Mouse (Mus musculus) layer of hippocampus, adult 2 months (tissue): Measurements from ENCODE around the gene Ssh2. TPM values are rescaled to one million over a fixed set of nuclear protein-coding genes. Genes with fewer than 3 reads are reported as not detected.

Experiments used
- DNase-seq, 2 experiments: peaks; one replicate each; pipeline ENCODE4 v3.0.0; 2022; ENCODE audit warnings: low spot score in 2 of 2
- H3K27ac ChIP-seq: fragments of 200-600 bp; 2 replicates; pipeline ENCODE4 v1.8.1; 2022
- H3K4me3 ChIP-seq: fragments of 200-600 bp; 2 replicates; pipeline ENCODE4 v1.8.1; 2022; ENCODE audit warnings: mild to moderate bottlenecking
- CTCF ChIP-seq: fragments of 200-600 bp; conservative IDR thresholded peaks from 2 replicates; pipeline ENCODE4 v1.8.1; 2022; ENCODE audit warnings: antibody characterized with exemption, mild to moderate bottlenecking, moderate library complexity
- total RNA-seq, 2 experiments: library from RNA; stranded (reverse); gene quantifications; 2 replicates each; pipeline ENCODE4 v1.2.3; 2021

Ssh2 gene
- total RNA-seq, 2 experiments from 2014 or later, result 33.6 to 35.9 TPM

DNA sequence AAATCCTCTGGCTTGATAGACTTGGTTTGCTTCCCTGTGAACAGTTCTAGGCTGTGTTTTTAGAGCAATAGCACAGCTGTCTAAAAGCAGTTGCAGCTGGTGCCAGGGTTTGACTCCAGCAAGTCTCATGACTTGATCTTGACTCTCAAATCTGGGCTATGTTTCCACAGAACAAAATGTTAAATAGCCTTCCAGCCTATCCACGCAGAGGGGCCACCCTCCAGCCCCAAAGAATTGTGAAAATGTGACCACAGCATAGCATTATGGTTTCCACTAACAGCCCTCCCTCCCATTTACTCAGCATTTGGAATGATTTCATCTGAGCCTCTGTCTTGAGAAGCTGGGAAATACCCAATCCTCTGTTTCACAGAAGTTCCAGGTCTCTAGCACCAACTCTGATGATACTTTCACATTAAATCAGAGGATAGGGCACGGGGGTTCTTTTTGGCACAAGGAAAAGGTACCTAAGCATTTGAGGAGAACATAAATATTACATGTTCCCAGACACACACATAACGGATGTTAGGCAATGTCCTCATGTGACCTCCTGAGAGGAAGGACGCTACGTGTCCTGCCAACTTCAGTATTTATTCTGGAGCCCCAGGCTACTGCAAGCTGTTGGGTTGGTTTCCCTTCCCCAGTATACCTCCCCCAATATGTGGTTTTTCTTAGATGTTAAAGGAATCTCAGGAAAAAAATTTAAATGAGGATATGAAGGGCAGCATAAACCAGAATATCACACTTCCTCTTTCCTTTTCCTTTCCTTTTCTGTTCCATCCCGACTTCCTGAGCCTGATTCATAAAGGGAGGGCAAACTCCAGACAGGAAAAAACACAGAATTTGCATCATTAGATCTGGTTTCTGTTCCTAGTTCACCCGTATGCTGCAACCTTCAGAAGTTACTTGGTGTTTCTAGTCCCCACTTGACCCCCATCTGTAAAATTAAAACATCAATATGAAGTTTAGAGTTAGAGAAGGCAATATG is 226.4 kb downstream of the Ssh2 start:
- Histone ChIP-seq H3K27ac (peak overlapping the region; percentile 72), H3K4me3 (no peak overlapping the region)
- no peak for DNase-seq
- TF ChIP-seq CTCF, result no peak

DNA sequence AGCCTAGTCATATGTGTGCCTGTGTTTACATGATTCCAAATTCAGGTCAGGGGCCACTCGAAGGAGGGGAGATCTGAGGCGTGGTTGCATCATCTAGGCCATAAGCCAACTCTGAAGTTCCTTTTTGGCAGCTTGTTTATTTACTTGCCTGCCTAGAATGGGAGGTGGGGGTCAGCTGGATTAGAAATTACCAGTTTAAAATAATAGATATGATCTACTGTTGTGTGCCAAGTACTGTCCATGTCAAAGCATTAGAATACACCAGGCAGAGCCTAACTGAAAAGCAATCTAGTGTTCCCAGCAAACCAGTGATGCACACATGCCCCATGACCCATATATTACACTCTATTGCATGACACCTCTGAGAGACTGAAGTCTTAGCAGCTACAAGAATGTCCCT is 228.9 kb downstream of the Ssh2 start:
- no peak for TF ChIP-seq CTCF
- Histone ChIP-seq H3K4me3 (no peak overlapping the region), H3K27ac (peak overlapping the region; percentile 39; the same call in 1 of the 2 replicates)
- DNase-seq, result no peak

GRCm38 (mm10) chr11:77446628-77447041 is 230.5 kb downstream of the Ssh2 start:
- peak overlapping the region; percentile 32; the same call in 1 of the 2 replicates for H3K27ac ChIP-seq
- no peak overlapping the region for H3K4me3 ChIP-seq
- peak; percentile 85 for TF ChIP-seq CTCF
- peak in 1 of 2 experiments; percentile 46 for DNase-seq

DNA sequence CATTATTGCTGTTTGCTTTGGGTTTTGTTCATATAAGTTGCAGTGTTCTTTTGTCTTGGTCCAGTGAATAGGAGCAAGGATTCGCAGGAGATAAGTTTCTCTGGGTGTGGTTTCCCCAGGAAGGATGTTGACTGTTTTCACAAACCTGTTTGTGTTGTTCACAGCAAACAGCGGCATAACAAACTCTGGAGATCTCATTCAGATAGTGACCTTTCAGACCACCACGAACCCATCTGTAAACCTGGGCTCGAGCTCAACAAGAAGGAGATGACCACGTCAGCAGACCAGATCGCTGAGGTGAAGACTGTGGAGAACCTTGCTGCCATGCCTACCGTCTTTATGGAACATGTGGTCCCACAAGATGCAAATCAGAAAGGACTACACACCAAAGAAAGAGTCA is 233.1 kb downstream of the Ssh2 start:
- H3K4me3 ChIP-seq, result no peak overlapping the region
- TF ChIP-seq CTCF, result no peak
- no peak overlapping the region for H3K27ac ChIP-seq
- DNase-seq, result no peak

- Histone ChIP-seq H3K27ac (no peak overlapping the region), H3K4me3 (no peak overlapping the region)
- no peak for DNase-seq
- TF ChIP-seq CTCF, result no peak
Observed at GRCm38 (mm10) chr11:77451670-77452069, 235.6 kb downstream of the Ssh2 start.

DNA sequence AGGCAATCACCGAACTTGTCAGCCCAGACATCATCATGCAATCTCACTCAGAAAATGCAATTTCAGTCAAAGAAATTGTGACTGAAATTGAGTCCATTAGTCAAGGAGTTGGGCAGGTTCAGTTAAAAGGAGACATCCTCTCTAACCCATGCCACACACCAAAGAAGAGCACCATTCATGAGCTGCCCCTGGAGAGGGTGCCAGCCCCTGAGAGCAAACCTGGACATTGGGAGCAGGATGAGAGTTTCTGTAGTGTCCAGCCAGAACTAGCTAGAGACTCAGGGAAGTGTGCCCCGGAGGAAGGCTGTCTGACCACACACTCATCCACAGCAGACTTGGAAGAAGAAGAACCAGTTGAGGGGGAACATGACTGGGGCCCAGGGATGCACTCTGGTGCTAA is 237.3 kb downstream of the Ssh2 start:
- Histone ChIP-seq H3K4me3 (no peak overlapping the region), H3K27ac (no peak overlapping the region)
- no peak for DNase-seq
- no peak for TF ChIP-seq CTCF

- no peak for TF ChIP-seq CTCF
- no peak for DNase-seq
- H3K27ac ChIP-seq, result no peak overlapping the region
- no peak overlapping the region for H3K4me3 ChIP-seq
Observed at GRCm38 (mm10) chr11:77455770-77456510, 239.9 kb downstream of the Ssh2 start.

- no peak overlapping the region for H3K27ac ChIP-seq
- DNase-seq, result no peak
- no peak for TF ChIP-seq CTCF
- H3K4me3 ChIP-seq, result no peak overlapping the region
Observed at GRCm38 (mm10) chr11:77456866-77457265, 240.8 kb downstream of the Ssh2 start.

- no peak for TF ChIP-seq CTCF
- no peak for DNase-seq
- H3K27ac ChIP-seq, result no peak overlapping the region
- H3K4me3 ChIP-seq, result peak overlapping the region; percentile 64
Observed at GRCm38 (mm10) chr11:77461856-77462255, 245.8 kb downstream of the Ssh2 start.

DNA sequence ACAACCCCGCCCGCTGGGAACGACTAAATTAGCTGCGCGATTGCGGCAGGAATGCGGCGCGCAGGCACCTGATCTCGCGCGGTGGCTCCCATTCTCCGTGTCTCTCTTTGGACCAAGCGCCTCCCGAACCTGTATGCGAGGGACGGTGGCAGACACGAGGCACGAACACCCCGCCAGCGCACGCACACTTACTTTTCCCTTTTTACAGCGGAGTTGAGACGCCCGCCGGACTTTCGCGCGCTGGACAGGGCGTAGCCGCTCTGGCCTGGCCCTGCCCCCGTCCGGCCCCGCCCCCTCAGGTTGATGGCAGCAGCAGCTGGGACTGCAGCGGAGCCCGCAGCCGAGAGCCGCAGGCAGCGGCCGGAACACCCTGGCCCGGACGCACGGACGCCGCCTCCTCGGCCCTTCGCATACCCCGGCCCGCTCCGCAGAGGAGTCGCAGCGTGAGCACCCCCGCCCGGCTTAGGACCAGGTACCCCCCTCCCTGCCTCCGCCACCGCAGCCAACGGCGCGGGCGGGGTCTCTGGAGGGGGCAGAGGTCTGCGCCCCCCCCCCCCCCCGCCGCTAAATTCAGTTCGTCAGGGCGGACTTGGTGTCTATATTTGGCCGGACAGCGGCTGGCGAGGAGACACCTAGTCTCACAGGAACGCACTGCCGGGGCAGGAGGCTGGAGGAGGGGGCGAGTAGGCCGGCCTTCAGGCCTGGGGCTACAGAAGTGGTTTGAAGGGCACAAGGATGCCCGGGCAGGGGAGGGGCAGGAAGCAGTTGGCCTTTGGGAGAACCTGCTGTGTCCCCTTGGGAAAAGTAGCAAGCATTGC is 246.4 kb downstream of the Ssh2 start, which contains the start of gene Coro6:
Coro6 (plus strand) TSS at position 129 of the 818 bp plus-strand sequence.
- Histone ChIP-seq H3K27ac (0 out of 2 replicates have a peak within 1 kb of the TSS, but pooled peaks have one; percentile 18), H3K4me3 (peak within 1 kb of the TSS; percentile 64)
- TF ChIP-seq CTCF, result no peak
- no peak for DNase-seq

DNA sequence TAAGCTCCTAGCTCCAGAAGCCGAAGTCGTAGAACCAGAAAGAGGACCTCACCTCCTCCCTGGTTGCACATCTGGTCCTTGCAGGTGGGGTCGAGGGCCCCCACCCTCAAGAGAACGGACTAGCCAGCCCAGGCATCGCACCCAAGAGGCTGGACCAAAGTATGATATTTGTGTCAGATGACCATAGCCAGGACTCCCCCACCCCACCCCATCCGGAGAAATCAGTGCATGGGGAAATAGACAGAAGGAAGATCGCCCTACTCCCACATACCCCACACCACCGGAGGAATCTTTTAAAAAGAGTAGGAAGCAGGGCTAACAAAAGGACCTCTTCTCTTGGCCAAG is 247.0 kb downstream of the Ssh2 start:
- no peak for TF ChIP-seq CTCF
- 0 out of 2 replicates have a peak overlapping the region, but pooled peaks have one; percentile 18 for H3K27ac ChIP-seq
- DNase-seq, result no peak
- H3K4me3 ChIP-seq, result peak overlapping the region; percentile 64

- no peak for DNase-seq
- TF ChIP-seq CTCF, result no peak
- Histone ChIP-seq H3K27ac (no peak overlapping the region), H3K4me3 (no peak overlapping the region)
Observed at GRCm38 (mm10) chr11:77463786-77464185, 247.7 kb downstream of the Ssh2 start.
